Mouse (Mus musculus) G1E (cell line): ENCODE results near the gene Gtf2a1l. TPM values are rescaled to one million over a fixed set of nuclear protein-coding genes. Genes with fewer than 3 reads are reported as not detected.

ENCODE experiments used
- ATAC-seq: 2 replicates; pipeline ENCODE4 v1.8.0; 2016; ENCODE audit warnings: mild to moderate bottlenecking; ENCODE audit not compliant: insufficient number of reproducible peaks, poor library complexity, low FRiP score, severe bottlenecking; ENCODE audit errors: extremely low read depth
- DNase-seq: peaks from one replicate; pipeline ENCODE4 v3.0.0; 2012; ENCODE audit warnings: low spot score
- H3K27me3 ChIP-seq: 2 replicates; pipeline ENCODE4 v1.6.1; 2012; ENCODE audit warnings: mild to moderate bottlenecking, low read length, inconsistent platforms; ENCODE audit not compliant: insufficient read depth
- H3K36me3 ChIP-seq: replicated peaks from 2 replicates; pipeline ENCODE3; 2012; ENCODE audit warnings: mild to moderate bottlenecking, inconsistent platforms
- H3K4me1 ChIP-seq: 2 replicates; pipeline ENCODE4 v1.6.1; 2012; ENCODE audit warnings: low read depth, low read length, inconsistent platforms, mixed read lengths; ENCODE audit not compliant: insufficient read depth
- H3K4me3 ChIP-seq: 2 replicates; pipeline ENCODE4 v1.5.1; 2012; ENCODE audit warnings: low read depth, mild to moderate bottlenecking, inconsistent platforms, low read length, moderate library complexity, mixed read lengths
- H3K9me3 ChIP-seq: replicated peaks from 2 replicates; pipeline ENCODE4 v1.6.1; 2012; ENCODE audit warnings: inconsistent platforms
- CTCF ChIP-seq: IDR thresholded peaks from 2 replicates; pipeline ENCODE4 v1.5.1; 2012; ENCODE audit warnings: low read depth, low read length, inconsistent platforms, mixed read lengths
- GATA1 ChIP-seq: IDR thresholded peaks from 2 replicates; pipeline ENCODE4 v1.6.1; 2012; ENCODE audit warnings: borderline replicate concordance, low read length, inconsistent platforms, mixed read lengths
- GATA2 ChIP-seq: IDR thresholded peaks from 2 replicates; pipeline ENCODE4 v1.6.1; 2012; ENCODE audit warnings: low read depth, low read length, inconsistent platforms, borderline replicate concordance
- POLR2AphosphoS5 ChIP-seq: IDR thresholded peaks from 2 replicates; pipeline ENCODE4 v1.6.1; 2012; ENCODE audit warnings: low read depth, low read length, inconsistent platforms; ENCODE audit not compliant: insufficient replicate concordance
- TAL1 ChIP-seq: conservative IDR thresholded peaks from 2 replicates; pipeline ENCODE4 v1.6.1; 2012; ENCODE audit warnings: low read depth, low read length, inconsistent platforms, mixed read lengths
- polyA plus RNA-seq: library from polyadenylated mRNA; stranded (reverse); fragments of >175 nt; gene quantifications from 2 replicates; pipeline ENCODE4 v1.2.3, GENCODE M21; 2012
- total RNA-seq, 2 experiments: library from RNA; stranded (forward) in 1 of 2; stranded (reverse) in 1 of 2; fragments of 200-1000 nt in 1 of 2; fragments of >200 nt in 1 of 2; fragmentation: Nextera tagmentation in 1 of 2; gene quantifications; 2 replicates each; pipeline ENCODE4 v1.2.3; 2014 to 2017

Gene Gtf2a1l
- total and polyA plus RNA-seq, 3 experiments: not detected

GRCm38 (mm10) chr17:88669921-88670320, 1.5 kb downstream of the Gtf2a1l start:
- TF ChIP-seq TAL1 (no peak), CTCF (no peak), GATA2 (no peak), POLR2AphosphoS5 (no peak)
- Histone ChIP-seq H3K9me3 (peaks cover 3% of the 10 kb centered on the region; the same call in 1 of the 2 replicates), H3K27me3 (no peaks in the 10 kb centered on the region), H3K36me3 (no peaks in the 10 kb centered on the region), H3K4me3 (no peak overlapping the region), H3K4me1 (no peaks in the 10 kb centered on the region)
- DNase-seq (no peak), ATAC-seq (no peak)

- Histone ChIP-seq H3K9me3 (peaks cover 3% of the 10 kb centered on the region; the same call in 1 of the 2 replicates), H3K4me3 (no peak overlapping the region), H3K36me3 (no peaks in the 10 kb centered on the region), H3K27me3 (no peaks in the 10 kb centered on the region), H3K4me1 (no peaks in the 10 kb centered on the region)
- ATAC-seq (no peak), DNase-seq (no peak)
- no peak for TF ChIP-seq CTCF
- no peak for TF ChIP-seq TAL1
- no peak for TF ChIP-seq POLR2AphosphoS5
- TF ChIP-seq GATA2: no peak
- TF ChIP-seq GATA1: no peak
Observed at GRCm38 (mm10) chr17:88670800-88671199, 2.3 kb downstream of the Gtf2a1l start.

GRCm38 (mm10) chr17:88675310-88676309, 7.2 kb downstream of the Gtf2a1l start:
- Histone ChIP-seq H3K27me3 (no peaks in the 10 kb centered on the region), H3K36me3 (no peaks in the 10 kb centered on the region), H3K4me1 (no peaks in the 10 kb centered on the region), H3K9me3 (no peaks in the 10 kb centered on the region), H3K4me3 (no peak overlapping the region)
- no peak for ATAC-seq
- no peak for DNase-seq
- TF ChIP-seq GATA1 (no peak), POLR2AphosphoS5 (no peak), GATA2 (no peak), CTCF (no peak)

GRCm38 (mm10) chr17:88688226-88688625, 19.8 kb downstream of the Gtf2a1l start:
- DNase-seq (no peak), ATAC-seq (no peak)
- no peak overlapping the region for H3K4me3 ChIP-seq
- no peaks in the 10 kb centered on the region for H3K27me3 ChIP-seq
- TF ChIP-seq TAL1 (no peak), GATA2 (no peak), POLR2AphosphoS5 (no peak), CTCF (no peak), GATA1 (no peak)
- no peaks in the 10 kb centered on the region for H3K4me1 ChIP-seq
- peaks cover 6% of the 10 kb centered on the region for H3K9me3 ChIP-seq
- no peaks in the 10 kb centered on the region for H3K36me3 ChIP-seq

GRCm38 (mm10) chr17:88696656-88697333, 28.3 kb downstream of the Gtf2a1l start:
- DNase-seq: no peak

GRCm38 (mm10) chr17:88700901-88701300, 32.4 kb downstream of the Gtf2a1l start:
- Histone ChIP-seq H3K27me3 (no peaks in the 10 kb centered on the region), H3K36me3 (no peaks in the 10 kb centered on the region), H3K4me3 (no peak overlapping the region), H3K9me3 (peaks cover 7% of the 10 kb centered on the region), H3K4me1 (no peaks in the 10 kb centered on the region)
- TF ChIP-seq POLR2AphosphoS5 (no peak), TAL1 (no peak), GATA2 (no peak), GATA1 (no peak), CTCF (no peak)
- DNase-seq (no peak), ATAC-seq (no peak)

More at GRCm38 (mm10) chr17:88696656-88697333, 28.3 kb downstream of the Gtf2a1l start:
- Histone ChIP-seq H3K4me1 (no peaks in the 10 kb centered on the region), H3K9me3 (peaks cover 7% of the 10 kb centered on the region), H3K36me3 (no peaks in the 10 kb centered on the region), H3K27me3 (peaks cover 4% of the 10 kb centered on the region; the same call in 1 of the 2 replicates), H3K4me3 (no peak overlapping the region)
- ATAC-seq: no peak
- TF ChIP-seq CTCF (no peak), GATA1 (no peak), POLR2AphosphoS5 (no peak), TAL1 (no peak), GATA2 (no peak)
